Mouse (Mus musculus) lung, postnatal 4 days (tissue): ENCODE measurements around the gene Wrap53.
"Not testable (repeated sequence)": the region's sequence is repeated elsewhere in the genome, so short reads cannot be mapped to it uniquely, and the experiment has no call there.

ENCODE experiments used
- DNase-seq, 2 experiments: peaks; one replicate each; pipeline ENCODE4 v3.0.0; 2021

The Wrap53 gene

GRCm38 (mm10) chr11:69580091-69580514 lies at the start of gene Wrap53, which contains the start of gene Trp53:
Wrap53 (minus strand) TSS chr11:69580255.
Trp53 (plus strand) TSS chr11:69580359.
- DNase-seq: peak; percentile 93

- DNase-seq: no peak
Observed at GRCm38 (mm10) chr11:69629802-69630201, 49.7 kb upstream of the Wrap53 start.

GRCm38 (mm10) chr11:69628286-69628685 lies 48.2 kb upstream of the Wrap53 start:
- peak; percentile 68 to 84 for DNase-seq

GRCm38 (mm10) chr11:69624339-69624738 lies 44.3 kb upstream of the Wrap53 start:
- DNase-seq: not testable (repeated sequence)

- DNase-seq: no peak
Observed at GRCm38 (mm10) chr11:69623006-69623405, 43.0 kb upstream of the Wrap53 start.

GRCm38 (mm10) chr11:69622406-69622805 lies 42.4 kb upstream of the Wrap53 start:
- DNase-seq: no peak

- DNase-seq: peak; percentile 58 to 76
Observed at GRCm38 (mm10) chr11:69621571-69622268, 41.7 kb upstream of the Wrap53 start, which contains the start of gene Sat2. Sat2 (plus strand) TSS chr11:69622024.

DNA sequence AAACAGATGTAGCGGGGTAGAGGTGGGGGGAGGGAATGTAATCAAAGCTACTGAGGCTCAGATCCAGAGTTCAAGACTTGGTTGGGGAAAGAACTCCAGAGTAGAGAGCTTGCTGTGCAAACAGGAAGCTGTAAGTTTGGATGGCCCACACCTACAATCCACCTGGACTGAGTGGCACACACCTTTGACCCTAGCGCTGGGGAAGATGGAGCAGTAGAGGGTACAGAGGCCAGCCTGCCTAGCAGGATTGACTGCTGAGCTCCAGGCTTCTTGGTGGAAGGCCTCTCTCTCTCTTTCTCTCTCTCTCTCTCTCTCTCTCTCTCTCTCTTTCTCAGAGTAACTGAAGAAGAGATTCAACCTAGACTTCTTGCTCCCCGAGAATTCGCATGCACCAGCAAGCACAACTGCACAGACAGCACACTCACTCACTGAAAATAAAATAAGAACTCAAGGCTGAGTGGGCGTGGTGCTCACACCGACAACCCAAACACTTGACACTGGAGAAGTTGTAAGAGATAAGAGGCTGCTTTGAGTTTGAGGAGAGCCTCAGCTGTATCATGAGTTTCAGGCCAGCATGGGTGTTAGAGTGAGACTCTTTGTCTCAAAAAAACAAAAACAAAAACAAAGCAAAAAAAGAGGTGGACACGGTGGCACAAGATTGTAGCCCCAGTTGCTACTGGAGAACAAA lies 40.5 kb upstream of the Wrap53 start:
- no peak for DNase-seq

DNA sequence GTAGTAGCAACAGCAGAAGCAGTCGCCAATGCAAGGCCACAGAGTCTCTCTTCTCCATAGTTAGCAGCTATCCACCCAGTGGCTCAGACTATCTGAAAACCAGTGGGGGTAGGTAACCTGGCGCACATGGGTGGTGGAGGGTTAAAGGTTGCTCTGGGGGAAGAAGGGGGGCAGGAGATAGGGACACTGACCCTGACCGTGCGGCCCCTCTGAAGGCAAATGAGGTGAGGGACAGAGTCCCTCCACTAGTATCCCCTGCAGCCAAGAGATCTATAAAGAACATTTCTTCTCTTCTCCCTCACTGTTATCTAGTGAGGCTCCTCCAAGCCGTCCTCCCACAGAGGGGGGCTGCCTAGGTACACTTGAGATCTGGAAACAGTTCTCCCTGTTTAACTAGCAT lies 37.8 kb upstream of the Wrap53 start, which contains the start of gene Shbg:
TSS of gene Shbg (minus strand) at position 101 of the 400 bp plus-strand sequence.
- no peak for DNase-seq

GRCm38 (mm10) chr11:69616781-69617180 lies 36.7 kb upstream of the Wrap53 start:
- DNase-seq: no peak

DNA sequence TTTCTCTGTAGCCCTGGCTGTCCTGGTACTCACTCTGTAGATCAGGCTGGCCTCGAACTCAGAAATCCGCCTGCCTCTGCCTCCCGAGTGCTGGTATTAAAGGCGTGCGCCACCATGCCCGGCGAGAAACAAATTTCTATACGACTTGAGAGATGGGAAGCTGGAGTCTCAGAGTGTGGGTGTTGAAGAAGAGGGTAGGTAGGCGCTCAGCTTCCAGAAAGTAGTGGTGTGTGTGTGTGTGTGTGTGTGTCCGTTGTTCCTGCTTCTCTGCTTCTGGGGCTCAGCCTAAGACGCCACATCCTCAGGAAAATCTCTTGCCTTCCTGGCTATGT lies 34.2 kb upstream of the Wrap53 start:
- DNase-seq: not testable (repeated sequence)

- peak; percentile 89 to 92 for DNase-seq
Observed at GRCm38 (mm10) chr11:69613553-69614256, 33.6 kb upstream of the Wrap53 start.

GRCm38 (mm10) chr11:69610899-69611298 lies 30.8 kb upstream of the Wrap53 start:
- no peak for DNase-seq

GRCm38 (mm10) chr11:69609416-69609815 lies 29.4 kb upstream of the Wrap53 start:
- DNase-seq: no peak

- no peak for DNase-seq
Observed at GRCm38 (mm10) chr11:69608525-69608924, 28.5 kb upstream of the Wrap53 start.

DNA sequence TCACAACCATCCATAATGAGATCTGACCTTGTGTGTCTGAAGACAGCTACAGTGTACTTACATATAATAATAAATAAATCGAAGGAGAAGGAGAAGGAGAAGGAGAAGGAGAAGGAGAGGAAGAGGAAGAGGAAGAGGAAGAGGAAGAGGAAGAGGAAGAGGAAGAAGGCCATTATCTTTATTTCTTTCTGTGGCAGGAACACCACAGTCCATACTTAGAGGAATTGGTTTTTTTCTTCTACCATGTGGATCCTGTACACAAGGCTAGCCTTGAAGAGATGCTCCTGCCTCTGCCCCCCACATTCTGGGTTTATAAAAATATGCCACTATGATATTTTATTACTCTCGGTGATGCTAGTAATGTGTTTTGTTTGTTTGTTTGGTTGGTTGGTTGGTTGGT lies 26.8 kb upstream of the Wrap53 start:
- no peak for DNase-seq

DNA sequence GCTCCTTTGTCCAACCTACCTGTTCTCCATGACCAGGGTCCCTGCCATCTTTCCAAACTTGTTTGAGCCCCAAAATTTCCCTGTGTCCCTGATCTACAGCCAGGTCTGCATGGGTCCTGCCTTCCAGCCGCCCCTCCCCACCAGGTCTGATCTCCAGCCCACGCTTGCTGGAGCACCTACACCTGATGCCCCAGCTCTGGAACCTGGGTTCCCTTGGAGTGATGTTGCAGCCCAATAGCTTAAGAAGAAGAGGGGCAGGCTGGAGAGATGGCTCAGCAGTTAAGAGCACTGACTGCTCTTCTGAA lies 26.4 kb upstream of the Wrap53 start:
- no peak for DNase-seq

GRCm38 (mm10) chr11:69605726-69606490 lies 25.9 kb upstream of the Wrap53 start, which contains the start of gene Atp1b2:
Atp1b2 (minus strand) TSS chr11:69605942.
- DNase-seq: peak; percentile 73 to 76

DNA sequence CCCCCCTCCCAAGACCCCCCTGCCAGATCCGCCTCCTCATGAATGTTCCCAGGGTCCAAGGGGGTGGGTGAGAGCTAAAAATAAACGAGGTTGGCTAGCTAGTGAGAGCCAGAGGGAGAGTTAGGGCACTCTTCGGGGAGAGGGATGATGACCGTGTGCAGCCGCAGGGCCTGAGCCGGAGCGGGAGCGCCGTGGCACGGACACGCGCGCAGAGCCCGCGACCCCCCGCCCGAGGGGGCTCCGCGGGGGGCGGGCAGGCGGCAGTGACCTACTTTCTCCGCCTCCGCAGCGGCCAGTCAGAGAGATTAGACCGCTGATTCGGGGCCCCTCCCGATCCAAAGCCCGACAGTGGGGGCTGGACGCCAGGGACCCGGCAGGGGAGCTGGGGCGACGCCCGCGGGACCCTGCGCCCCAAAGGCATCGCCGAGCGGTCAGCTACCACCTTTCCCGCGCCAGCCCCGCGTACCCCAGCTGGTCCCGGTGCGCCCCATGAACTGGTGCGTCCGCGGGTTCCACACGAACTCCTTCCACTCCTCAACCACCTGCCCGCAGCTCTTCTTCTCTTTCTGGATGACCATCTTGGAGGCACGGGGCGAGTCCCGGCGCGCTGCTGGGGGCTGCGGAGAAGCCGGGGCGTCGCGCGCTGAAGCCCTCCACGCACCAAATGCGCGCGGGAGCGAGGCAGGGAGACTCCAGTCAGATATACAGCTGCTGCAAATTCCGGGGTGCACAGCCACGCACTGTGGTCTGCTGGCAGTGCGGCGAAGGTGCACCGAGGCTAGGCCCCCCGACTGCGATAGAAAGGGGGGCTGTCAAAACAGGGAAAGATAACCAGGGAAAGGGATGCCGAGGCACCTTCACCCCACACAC lies 25.0 kb upstream of the Wrap53 start:
- DNase-seq: peak; percentile 31 to 49

GRCm38 (mm10) chr11:69604347-69604746 lies 24.3 kb upstream of the Wrap53 start:
- DNase-seq: no peak

- no peak for DNase-seq
Observed at GRCm38 (mm10) chr11:69603516-69603915, 23.5 kb upstream of the Wrap53 start.

- no peak for DNase-seq
Observed at GRCm38 (mm10) chr11:69601768-69602167, 21.7 kb upstream of the Wrap53 start.
